Mouse (Mus musculus) midbrain, embryonic 11.5 days (tissue): ENCODE measurements around the gene Gria2. TPM values are rescaled to one million over a fixed set of nuclear protein-coding genes. Genes with fewer than 3 reads are reported as not detected.

ENCODE experiments used
- ATAC-seq: fragments of 200-750 bp; cut with Nextera tagmentation; 2 replicates; pipeline ENCODE4 v1.8.0; 2017; ENCODE audit warnings: moderate TSS enrichment, moderate library complexity; ENCODE audit not compliant: low FRiP score
- DNase-seq: peaks from one replicate; pipeline ENCODE4 v3.0.0; 2015; ENCODE audit warnings: low spot score; ENCODE audit errors: missing footprints
- H3K27ac ChIP-seq: fragments of 300-500 bp; sonication (generic); 2 replicates; pipeline ENCODE4 v1.5.1; 2014; ENCODE audit warnings: low read depth, low read length
- H3K27me3 ChIP-seq: fragments of 300-500 bp; sonication (generic); 2 replicates; pipeline ENCODE4 v1.6.1; 2014; ENCODE audit warnings: mild to moderate bottlenecking, low read length, moderate library complexity, mixed read lengths; ENCODE audit not compliant: control insufficient read depth, insufficient read depth
- H3K36me3 ChIP-seq: fragments of 300-500 bp; sonication (generic); 2 replicates; pipeline ENCODE4 v1.6.1; 2014; ENCODE audit warnings: mild to moderate bottlenecking, low read length, moderate library complexity, mixed read lengths; ENCODE audit not compliant: control insufficient read depth, insufficient read depth
- H3K4me1 ChIP-seq: fragments of 300-500 bp; sonication (generic); 2 replicates; pipeline ENCODE4 v1.6.1; 2014; ENCODE audit warnings: low read length; ENCODE audit not compliant: control insufficient read depth, insufficient read depth
- H3K4me2 ChIP-seq: fragments of 300-500 bp; sonication (generic); 2 replicates; pipeline ENCODE4 v1.6.1; 2014; ENCODE audit warnings: mild to moderate bottlenecking, moderate library complexity
- H3K4me3 ChIP-seq: fragments of 300-500 bp; sonication (generic); 2 replicates; pipeline ENCODE4 v1.5.1; 2014; ENCODE audit warnings: low read depth, low read length
- H3K9ac ChIP-seq: fragments of 300-500 bp; sonication (generic); 2 replicates; pipeline ENCODE4 v1.6.1; 2014; ENCODE audit warnings: low read length
- H3K9me3 ChIP-seq: fragments of 300-500 bp; sonication (generic); 2 replicates; pipeline ENCODE4 v1.6.1; 2016; ENCODE audit warnings: low read length; ENCODE audit not compliant: control insufficient read depth
- WGBS: fragments of 180-500 bp; shearing (Covaris S2); extraction: QIAGEN DNeasy Blood & Tissue Kit; methylation state at CpG from one replicate; pipeline ENCODE4 v1.1.7; 2014; 5-methylcytosine and 5-hydroxymethylcytosine counted together
- polyA plus RNA-seq: library from polyadenylated mRNA; unstranded; fragments of >200 nt; fragmentation: Nextera tagmentation; extraction: Ambion mirVana; gene quantifications from 2 replicates; pipeline ENCODE4 v1.2.1, GENCODE M21; 2014

Gria2 gene
- polyA plus RNA-seq = 12.0 and 13.9 TPM in 2 replicates

- Histone ChIP-seq H3K27ac (peak within 1 kb of the TSS; percentile 20), H3K9ac (peak within 1 kb of the TSS; percentile 73), H3K27me3 (0 out of 2 replicates have a peak, but pooled peaks cover 2% of the 10 kb centered on the region), H3K4me2 (peak within 1 kb of the TSS; percentile 87), H3K36me3 (no peaks in the 10 kb centered on the region), H3K4me3 (peak within 1 kb of the TSS; percentile 49), H3K9me3 (no peaks in the 10 kb centered on the region), H3K4me1 (0 out of 2 replicates have a peak, but pooled peaks cover 3% of the 10 kb centered on the region)
- DNase-seq (peak; percentile 96), ATAC-seq (peak; percentile 91)
- under 1% methylated on average over 35 of the region's 35 CpGs for WGBS
Measured at GRCm38 (mm10) chr3:80802596-80803081, at the start of gene Gria2. Gria2 (minus strand) TSS chr3:80802835.

GRCm38 (mm10) chr3:80850947-80851346 is 48.3 kb upstream of the Gria2 start:
- H3K4me3 ChIP-seq = no peak overlapping the region
- no peaks in the 10 kb centered on the region for H3K27me3 ChIP-seq
- DNase-seq (no peak), ATAC-seq (no peak)
- no peaks in the 10 kb centered on the region for H3K4me1 ChIP-seq
- no peaks in the 10 kb centered on the region for H3K36me3 ChIP-seq
- no peak overlapping the region for H3K4me2 ChIP-seq
- no peak overlapping the region for H3K27ac ChIP-seq
- no peaks in the 10 kb centered on the region for H3K9me3 ChIP-seq
- 83% methylated on average over 10 of the region's 10 CpGs for WGBS
- H3K9ac ChIP-seq = no peak overlapping the region

GRCm38 (mm10) chr3:80845634-80846033 is 43.0 kb upstream of the Gria2 start:
- Histone ChIP-seq H3K4me1 (no peaks in the 10 kb centered on the region), H3K27ac (no peak overlapping the region), H3K9ac (no peak overlapping the region), H3K9me3 (no peaks in the 10 kb centered on the region), H3K4me2 (no peak overlapping the region), H3K36me3 (no peaks in the 10 kb centered on the region), H3K4me3 (no peak overlapping the region), H3K27me3 (no peaks in the 10 kb centered on the region)
- DNase-seq (no peak), ATAC-seq (no peak)
- WGBS = 75% methylated on average over 2 of the region's 2 CpGs

- H3K27ac ChIP-seq = no peak overlapping the region
- no peak overlapping the region for H3K4me2 ChIP-seq
- no peaks in the 10 kb centered on the region for H3K9me3 ChIP-seq
- ATAC-seq (no peak), DNase-seq (no peak)
- no peaks in the 10 kb centered on the region for H3K27me3 ChIP-seq
- H3K36me3 ChIP-seq = no peaks in the 10 kb centered on the region
- no peak overlapping the region for H3K4me3 ChIP-seq
- WGBS = 85% methylated on average over 5 of the region's 5 CpGs
- H3K4me1 ChIP-seq = no peaks in the 10 kb centered on the region
- no peak overlapping the region for H3K9ac ChIP-seq
Measured at GRCm38 (mm10) chr3:80839845-80840244, 37.2 kb upstream of the Gria2 start.

- 68% methylated on average over 3 of the region's 3 CpGs for WGBS
- Histone ChIP-seq H3K4me2 (no peak overlapping the region), H3K9me3 (no peaks in the 10 kb centered on the region), H3K27ac (no peak overlapping the region), H3K36me3 (no peaks in the 10 kb centered on the region), H3K4me3 (no peak overlapping the region), H3K27me3 (no peaks in the 10 kb centered on the region), H3K9ac (no peak overlapping the region), H3K4me1 (no peaks in the 10 kb centered on the region)
- ATAC-seq = no peak
- DNase-seq = no peak
Measured at GRCm38 (mm10) chr3:80837583-80837982, 34.9 kb upstream of the Gria2 start.

GRCm38 (mm10) chr3:80823975-80824374 is 21.3 kb upstream of the Gria2 start:
- no peak for ATAC-seq
- H3K4me1 ChIP-seq = no peaks in the 10 kb centered on the region
- H3K9ac ChIP-seq = no peak overlapping the region

GRCm38 (mm10) chr3:80818619-80819018 is 16.0 kb upstream of the Gria2 start:
- no peaks in the 10 kb centered on the region for H3K36me3 ChIP-seq
- no peak overlapping the region for H3K4me2 ChIP-seq
- no peaks in the 10 kb centered on the region for H3K4me1 ChIP-seq
- no peak overlapping the region for H3K4me3 ChIP-seq
- no peaks in the 10 kb centered on the region for H3K9me3 ChIP-seq
- WGBS = 93% methylated on average over 1 of the region's 1 CpGs
- ATAC-seq = no peak
- DNase-seq = no peak
- no peak overlapping the region for H3K27ac ChIP-seq
- no peak overlapping the region for H3K9ac ChIP-seq
- H3K27me3 ChIP-seq = no peaks in the 10 kb centered on the region

More at GRCm38 (mm10) chr3:80823975-80824374, 21.3 kb upstream of the Gria2 start:
- no peak for DNase-seq
- Histone ChIP-seq H3K4me2 (no peak overlapping the region), H3K27ac (no peak overlapping the region), H3K9me3 (no peaks in the 10 kb centered on the region), H3K27me3 (no peaks in the 10 kb centered on the region), H3K4me3 (no peak overlapping the region), H3K36me3 (no peaks in the 10 kb centered on the region)
- 97% methylated on average over 1 of the region's 1 CpGs for WGBS

- Histone ChIP-seq H3K27me3 (no peaks in the 10 kb centered on the region), H3K36me3 (no peaks in the 10 kb centered on the region), H3K9me3 (no peaks in the 10 kb centered on the region), H3K4me1 (no peaks in the 10 kb centered on the region), H3K4me3 (no peak overlapping the region), H3K4me2 (no peak overlapping the region), H3K27ac (no peak overlapping the region), H3K9ac (no peak overlapping the region)
- DNase-seq = no peak
- no peak for ATAC-seq
Measured at GRCm38 (mm10) chr3:80813734-80814133, 11.1 kb upstream of the Gria2 start.

GRCm38 (mm10) chr3:80812237-80812636 is 9.6 kb upstream of the Gria2 start:
- Histone ChIP-seq H3K4me1 (no peaks in the 10 kb centered on the region), H3K27me3 (no peaks in the 10 kb centered on the region), H3K4me3 (no peak overlapping the region), H3K27ac (no peak overlapping the region), H3K4me2 (no peak overlapping the region), H3K9ac (no peak overlapping the region), H3K36me3 (no peaks in the 10 kb centered on the region), H3K9me3 (no peaks in the 10 kb centered on the region)
- DNase-seq (no peak), ATAC-seq (no peak)
- 77% methylated on average over 3 of the region's 3 CpGs for WGBS
